Mouse (Mus musculus) testis, adult 10 weeks (tissue): ENCODE results near the gene Hist1h2bp. TPM values are rescaled to one million over a fixed set of nuclear protein-coding genes. Genes with fewer than 3 reads are reported as not detected.

ENCODE experiments used
- polyA plus RNA-seq: library from polyadenylated mRNA; stranded (reverse); fragments of 350-450 nt; fragmentation: Illumina TruSeq; extraction: RNeasy Lipid Tissue Mini Kit (QIAGEN cat#74804); gene quantifications from one replicate; pipeline ENCODE4 v1.2.3, GENCODE M21; 2014; ENCODE audit warnings: low read depth, low replicate concordance

Gene Hist1h2bp
- 27.9 TPM for polyA plus RNA-seq

DNA sequence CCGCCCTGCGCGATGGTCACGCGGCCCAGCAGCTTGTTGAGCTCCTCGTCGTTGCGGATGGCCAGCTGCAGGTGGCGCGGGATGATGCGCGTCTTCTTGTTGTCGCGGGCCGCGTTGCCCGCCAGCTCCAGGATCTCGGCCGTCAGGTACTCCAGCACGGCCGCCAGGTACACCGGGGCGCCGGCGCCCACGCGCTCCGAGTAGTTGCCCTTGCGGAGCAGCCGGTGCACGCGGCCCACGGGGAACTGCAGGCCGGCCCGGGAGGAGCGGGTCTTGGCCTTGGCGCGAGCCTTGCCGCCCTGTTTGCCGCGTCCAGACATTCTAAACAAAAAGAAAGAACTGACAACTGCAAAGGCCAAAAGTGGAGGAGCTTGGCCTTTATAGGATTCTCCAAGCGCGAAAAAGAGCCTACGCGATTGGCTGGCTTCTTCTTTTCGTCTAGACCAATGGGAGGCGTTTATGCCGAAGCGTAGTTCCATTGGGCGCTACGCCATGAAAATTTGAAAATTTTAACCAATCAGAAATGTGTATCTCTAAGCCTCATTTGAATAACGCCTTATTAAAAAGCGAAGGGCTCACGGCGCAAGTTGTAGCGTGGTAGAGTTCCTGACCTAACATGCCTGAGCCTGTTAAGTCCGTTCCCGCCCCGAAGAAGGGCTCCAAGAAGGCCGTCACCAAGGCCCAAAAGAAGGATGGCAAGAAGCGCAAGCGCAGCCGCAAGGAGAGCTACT lies at the start of gene Hist1h2bp, which contains the start of gene Hist1h2an:
Gene Hist1h2bp (plus strand): TSS at position 563 of the 731 bp plus-strand sequence.
Gene Hist1h2an (minus strand): TSS at position 320 of the 731 bp plus-strand sequence.

GRCm38 (mm10) chr13:21750159-21751017 lies 36.9 kb upstream of the Hist1h2bp start, which contains the start of gene Hist1h4k:
Gene Hist1h4k, minus strand, starts transcription at chr13:21750505.

GRCm38 (mm10) chr13:21753524-21754285 lies 33.6 kb upstream of the Hist1h2bp start, which contains the start of the genes Hist1h2ak and Hist1h2bn:
Gene Hist1h2ak, minus strand, starts transcription at chr13:21753827.
Gene Hist1h2bn, plus strand, starts transcription at chr13:21754123.

DNA sequence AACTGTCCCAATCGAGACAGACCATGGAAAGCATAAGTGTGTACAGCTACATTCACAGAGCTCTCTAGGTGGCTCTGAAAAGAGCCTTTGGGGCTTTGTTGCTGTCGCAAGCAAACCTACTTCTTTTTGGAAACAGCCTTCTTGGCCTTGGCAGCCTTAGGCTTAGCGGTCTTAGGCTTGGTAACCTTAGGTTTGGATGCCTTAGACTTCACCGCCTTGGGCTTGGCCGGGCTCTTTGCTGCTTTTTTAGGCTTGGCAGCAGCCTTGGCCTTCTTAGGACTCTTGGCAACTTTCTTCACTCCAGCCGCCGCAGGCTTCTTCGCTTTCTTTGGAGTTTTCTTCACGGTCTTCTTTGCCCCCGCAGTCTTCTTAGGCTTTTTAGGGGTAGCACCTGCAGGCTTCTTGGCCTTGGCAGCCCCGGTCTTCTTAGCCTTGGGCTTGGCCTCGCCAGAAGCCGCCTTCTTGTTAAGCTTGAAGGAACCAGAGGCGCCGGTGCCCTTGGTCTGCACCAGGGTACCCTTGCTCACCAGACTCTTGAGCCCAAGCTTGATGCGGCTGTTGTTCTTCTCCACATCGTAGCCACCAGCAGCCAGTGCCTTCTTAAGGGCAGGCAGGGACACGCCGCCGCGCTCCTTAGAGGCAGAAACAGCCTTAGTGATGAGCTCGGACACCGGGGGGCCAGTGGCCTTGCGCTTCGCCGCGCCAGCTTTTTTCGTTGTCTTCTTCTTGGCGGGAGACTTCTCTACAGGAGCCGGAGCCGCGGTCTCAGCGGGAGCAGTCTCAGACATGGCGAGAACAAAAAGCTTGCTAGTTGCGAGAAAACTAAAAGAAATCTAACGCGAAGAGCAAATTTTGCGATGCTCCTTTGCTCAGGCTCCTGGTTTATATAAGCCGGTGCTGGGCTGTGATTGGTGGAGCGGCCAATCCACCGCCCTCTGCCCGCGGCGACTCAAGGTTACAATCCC lies 7.2 kb upstream of the Hist1h2bp start, which contains the start of gene Hist1h1b:
Gene Hist1h1b (minus strand): TSS at position 859 of the 965 bp plus-strand sequence.

DNA sequence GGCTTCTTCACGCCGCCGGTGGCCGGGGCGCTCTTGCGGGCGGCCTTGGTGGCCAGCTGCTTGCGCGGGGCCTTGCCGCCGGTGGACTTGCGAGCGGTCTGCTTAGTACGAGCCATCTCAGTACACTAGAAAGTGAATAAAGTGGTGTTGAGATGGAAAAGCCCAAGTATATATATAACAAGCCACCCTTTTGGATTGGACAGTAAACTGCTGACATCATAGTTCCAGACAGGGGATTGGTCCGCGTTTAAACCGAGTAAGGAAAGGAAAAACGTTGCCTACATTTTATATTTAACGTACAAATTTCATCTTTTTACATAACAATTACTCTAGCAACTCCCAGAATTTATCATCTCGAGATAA lies 4.0 kb upstream of the Hist1h2bp start, which contains the start of gene Hist1h3i:
Gene Hist1h3i (minus strand): TSS at position 116 of the 363 bp plus-strand sequence.

GRCm38 (mm10) chr13:21810073-21810472 lies 22.8 kb downstream of the Hist1h2bp start, which contains the start of the genes Hist1h2bq and Hist1h2ao:
Gene Hist1h2bq, minus strand, starts transcription at chr13:21810197.
Gene Hist1h2ao, plus strand, starts transcription at chr13:21810465.

GRCm38 (mm10) chr13:21811539-21811938 lies 24.3 kb downstream of the Hist1h2bp start, which contains the start of gene Hist1h4m:
Gene Hist1h4m, plus strand, starts transcription at chr13:21811746.

GRCm38 (mm10) chr13:21831418-21832394 lies 44.4 kb downstream of the Hist1h2bp start, which contains the start of gene Hist1h4n:
Gene Hist1h4n, minus strand, starts transcription at chr13:21832196.

GRCm38 (mm10) chr13:21833461-21833860 lies 46.2 kb downstream of the Hist1h2bp start, which contains the start of the genes Hist1h2ap and Hist1h2br:
Gene Hist1h2ap, minus strand, starts transcription at chr13:21833507.
Gene Hist1h2br, plus strand, starts transcription at chr13:21833743.

Other genes starting within 250 kb of the Hist1h2bp start
- not detected for gene Olfr1366, start 244.7 kb upstream of the Hist1h2bp start, polyA plus RNA-seq
- not detected for gene Olfr1535, start 227.6 kb upstream of the Hist1h2bp start, polyA plus RNA-seq
- not detected for gene Olfr1364, start 205.7 kb upstream of the Hist1h2bp start, polyA plus RNA-seq
- gene Olfr1362, start 173.4 kb upstream of the Hist1h2bp start, polyA plus RNA-seq = not detected
- gene Olfr11, start 144.9 kb upstream of the Hist1h2bp start, polyA plus RNA-seq = not detected
- not detected for gene Olfr1361, start 124.1 kb upstream of the Hist1h2bp start, polyA plus RNA-seq
- gene Olfr1360, start 110.1 kb upstream of the Hist1h2bp start, polyA plus RNA-seq = not detected
- gene Olfr1359, start 89.3 kb upstream of the Hist1h2bp start, polyA plus RNA-seq = not detected
- not detected for gene Hist1h2bl, start 71.3 kb upstream of the Hist1h2bp start, polyA plus RNA-seq
- not detected for gene Hist1h2ai, start 71.0 kb upstream of the Hist1h2bp start, polyA plus RNA-seq
- not detected for gene Hist1h3h, start 69.8 kb upstream of the Hist1h2bp start, polyA plus RNA-seq
- gene Hist1h2bm, start 65.4 kb upstream of the Hist1h2bp start, polyA plus RNA-seq = not detected
- gene Hist1h4j, start 52.4 kb upstream of the Hist1h2bp start, polyA plus RNA-seq = not detected
- not detected for gene Hist1h4k, start 37.0 kb upstream of the Hist1h2bp start, polyA plus RNA-seq
- gene Hist1h2ak, start 33.6 kb upstream of the Hist1h2bp start, polyA plus RNA-seq = not detected
- gene Hist1h2bn, start 33.3 kb upstream of the Hist1h2bp start, polyA plus RNA-seq = not detected
- not detected for gene Hist1h1b, start 6.8 kb upstream of the Hist1h2bp start, polyA plus RNA-seq
- gene Hist1h3i, start 4.1 kb upstream of the Hist1h2bp start, polyA plus RNA-seq = not detected
- not detected for gene Hist1h2an, start 243 bp upstream of the Hist1h2bp start, polyA plus RNA-seq
- gene Hist1h2bq, start 22.7 kb downstream of the Hist1h2bp start, polyA plus RNA-seq = not detected
- not detected for gene Hist1h2ao, start 23.0 kb downstream of the Hist1h2bp start, polyA plus RNA-seq
- gene Hist1h4m, start 24.3 kb downstream of the Hist1h2bp start, polyA plus RNA-seq = not detected
- gene Hist1h4n, start 44.7 kb downstream of the Hist1h2bp start, polyA plus RNA-seq = not detected
- gene Hist1h2ap, start 46.0 kb downstream of the Hist1h2bp start, polyA plus RNA-seq = not detected
- gene Hist1h2br, start 46.3 kb downstream of the Hist1h2bp start, polyA plus RNA-seq = 0.48 TPM
- 25.6 TPM for gene Zfp184, start 157.6 kb downstream of the Hist1h2bp start, polyA plus RNA-seq
- 85.0 TPM for gene Pom121l2, start 193.7 kb downstream of the Hist1h2bp start, polyA plus RNA-seq
- gene Prss16, start 222.3 kb downstream of the Hist1h2bp start, polyA plus RNA-seq = 0.14 TPM
- not detected for gene Hist1h2ah, start 248.1 kb downstream of the Hist1h2bp start, polyA plus RNA-seq
- not detected for gene Hist1h2bk, start 248.4 kb downstream of the Hist1h2bp start, polyA plus RNA-seq